Mouse (Mus musculus) embryonic fibroblast, embryonic 13.5 days (primary cell): ENCODE data around the gene Orai1.

Source experiments
- CTCF ChIP-seq: IDR thresholded peaks from 2 replicates; pipeline ENCODE4 v1.5.1; 2011; ENCODE audit warnings: mild to moderate bottlenecking, control low read depth, low read length, moderate library complexity, borderline replicate concordance; ENCODE audit not compliant: insufficient read depth
- POLR2A ChIP-seq: IDR thresholded peaks from 2 replicates; pipeline ENCODE4 v1.6.1; 2011; ENCODE audit warnings: low read depth, mild to moderate bottlenecking, control low read depth, low read length, moderate library complexity

GRCm38 (mm10) chr5:123035089-123035488, 20.2 kb downstream of the Orai1 start:
- TF ChIP-seq CTCF: no peak
- no peak for TF ChIP-seq POLR2A
